Mouse (Mus musculus): ENCODE data around the gene Dlg2. TPM values are rescaled to one million over a fixed set of nuclear protein-coding genes. Genes with fewer than 3 reads are reported as not detected.

Gene Dlg2
- polyA plus RNA-seq, 1 experiment from 2014 or later, result 3.0 TPM

DNA sequence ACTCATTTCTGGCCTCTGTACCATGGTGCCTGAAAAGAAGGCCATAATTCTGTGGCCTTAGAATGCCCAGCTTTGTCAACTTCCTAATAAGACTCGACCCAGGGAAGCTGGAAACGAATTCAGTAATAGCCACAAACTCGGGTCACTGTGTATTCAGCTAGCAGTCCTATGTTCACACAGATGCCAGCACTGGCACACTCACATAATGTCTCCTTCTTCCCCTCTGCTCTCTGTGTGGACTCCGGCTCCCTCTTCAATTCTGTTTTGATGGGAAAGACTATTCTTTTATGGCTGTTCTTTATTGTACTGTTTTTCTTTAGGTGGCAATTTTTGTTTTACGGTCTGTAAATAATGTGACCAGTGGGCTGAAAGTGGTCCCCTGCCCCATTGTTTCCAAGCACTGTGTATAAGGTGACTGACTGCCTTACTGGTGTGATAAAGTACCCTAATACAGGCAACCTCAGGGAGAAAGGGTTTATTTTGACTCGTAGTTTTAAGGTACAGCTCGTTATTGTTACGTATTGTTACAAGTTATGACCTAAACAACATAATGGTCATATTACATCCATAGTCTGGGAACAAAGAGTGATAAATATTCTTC lies 1816.5 kb downstream of the Dlg2 start:
- no peaks in the 10 kb centered on the region for H3K4me1 ChIP-seq (replicated peaks; ENCODE audit: control insufficient read depth, insufficient read depth, low read length)
- H3K4me2 ChIP-seq (ENCODE audit: low read depth, low read length, severe bottlenecking), result no peak overlapping the region
- no peaks in the 10 kb centered on the region for H3K36me3 ChIP-seq (ENCODE audit: control insufficient read depth, insufficient read depth, low read length)
- no peak overlapping the region for H3K4me3 ChIP-seq (ENCODE audit: low read depth, low read length)
- 79% methylated on average over 8 of the region's 8 CpGs for WGBS
- DNase-seq (ENCODE audit: low spot score), result no peak
- no peaks in the 10 kb centered on the region for H3K9me3 ChIP-seq (ENCODE audit: control insufficient read depth, low read length)
- ATAC-seq (replicated peaks; ENCODE audit: low FRiP score), result no peak
- no peak overlapping the region for H3K9ac ChIP-seq (ENCODE audit: low read length)
- no peak overlapping the region for H3K27ac ChIP-seq (ENCODE audit: low read depth, low read length)
- no peaks in the 10 kb centered on the region for H3K27me3 ChIP-seq (ENCODE audit: control insufficient read depth, insufficient read depth, low read length)

DNA sequence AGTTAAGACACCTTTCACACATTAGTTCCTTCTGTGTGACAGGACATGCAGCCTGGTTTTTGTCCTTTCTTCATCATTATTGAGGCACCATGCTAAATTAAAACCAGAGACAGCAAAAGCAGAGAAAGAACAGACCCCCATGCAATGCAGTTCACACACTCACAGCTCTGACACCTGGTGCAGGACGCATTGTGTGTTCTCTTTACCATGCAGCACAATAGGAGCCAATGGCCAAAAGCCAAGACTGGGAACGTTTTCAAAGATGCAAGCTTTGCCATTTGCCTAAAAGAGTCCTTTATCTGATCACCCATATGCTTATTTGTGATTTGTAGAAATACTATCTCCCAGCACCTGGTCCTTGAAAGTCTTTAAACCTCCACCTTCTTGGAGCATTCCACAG lies 1824.6 kb downstream of the Dlg2 start:
- no peak overlapping the region for H3K9ac ChIP-seq (ENCODE audit: low read length)
- DNase-seq (ENCODE audit: low spot score) (no peak), ATAC-seq (replicated peaks; ENCODE audit: low FRiP score) (no peak)
- no peak overlapping the region for H3K4me2 ChIP-seq (ENCODE audit: low read depth, low read length, severe bottlenecking)
- H3K36me3 ChIP-seq (ENCODE audit: control insufficient read depth, insufficient read depth, low read length), result no peaks in the 10 kb centered on the region
- H3K4me1 ChIP-seq (replicated peaks; ENCODE audit: control insufficient read depth, insufficient read depth, low read length), result no peaks in the 10 kb centered on the region
- no peak overlapping the region for H3K27ac ChIP-seq (ENCODE audit: low read depth, low read length)
- no peak overlapping the region for H3K4me3 ChIP-seq (ENCODE audit: low read depth, low read length)
- no peaks in the 10 kb centered on the region for H3K27me3 ChIP-seq (ENCODE audit: control insufficient read depth, insufficient read depth, low read length)
- WGBS, result 62% methylated on average over 2 of the region's 2 CpGs
- H3K9me3 ChIP-seq (ENCODE audit: control insufficient read depth, low read length), result no peaks in the 10 kb centered on the region

DNA sequence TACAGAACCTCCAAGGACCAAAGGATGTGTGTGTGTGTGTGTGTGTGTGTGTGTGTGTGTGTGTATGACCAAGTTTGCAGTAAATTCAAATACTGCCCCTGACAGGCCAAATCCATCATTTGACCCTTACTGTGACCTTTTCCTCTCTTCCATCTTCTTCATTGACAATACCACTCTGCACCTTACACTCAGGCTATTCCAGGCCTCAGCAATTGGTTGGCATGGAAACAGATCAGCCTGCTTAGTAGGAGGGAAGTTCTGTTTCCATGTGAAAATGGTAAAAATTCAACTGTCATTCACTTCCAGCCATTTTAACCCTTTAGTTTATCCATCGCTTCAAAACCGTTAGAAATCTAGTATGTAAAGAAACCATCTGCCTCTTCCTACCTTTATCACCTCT lies 1831.2 kb downstream of the Dlg2 start:
- H3K4me2 ChIP-seq (ENCODE audit: low read depth, low read length, severe bottlenecking), result no peak overlapping the region
- DNase-seq (ENCODE audit: low spot score) (no peak), ATAC-seq (replicated peaks; ENCODE audit: low FRiP score) (no peak)
- no peaks in the 10 kb centered on the region for H3K4me1 ChIP-seq (replicated peaks; ENCODE audit: control insufficient read depth, insufficient read depth, low read length)
- H3K9me3 ChIP-seq (ENCODE audit: control insufficient read depth, low read length), result no peaks in the 10 kb centered on the region
- H3K4me3 ChIP-seq (ENCODE audit: low read depth, low read length), result no peak overlapping the region
- H3K27ac ChIP-seq (ENCODE audit: low read depth, low read length), result no peak overlapping the region
- no peaks in the 10 kb centered on the region for H3K27me3 ChIP-seq (ENCODE audit: control insufficient read depth, insufficient read depth, low read length)
- no peaks in the 10 kb centered on the region for H3K36me3 ChIP-seq (ENCODE audit: control insufficient read depth, insufficient read depth, low read length)
- 88% methylated on average over 2 of the region's 2 CpGs for WGBS
- H3K9ac ChIP-seq (ENCODE audit: low read length), result no peak overlapping the region

DNA sequence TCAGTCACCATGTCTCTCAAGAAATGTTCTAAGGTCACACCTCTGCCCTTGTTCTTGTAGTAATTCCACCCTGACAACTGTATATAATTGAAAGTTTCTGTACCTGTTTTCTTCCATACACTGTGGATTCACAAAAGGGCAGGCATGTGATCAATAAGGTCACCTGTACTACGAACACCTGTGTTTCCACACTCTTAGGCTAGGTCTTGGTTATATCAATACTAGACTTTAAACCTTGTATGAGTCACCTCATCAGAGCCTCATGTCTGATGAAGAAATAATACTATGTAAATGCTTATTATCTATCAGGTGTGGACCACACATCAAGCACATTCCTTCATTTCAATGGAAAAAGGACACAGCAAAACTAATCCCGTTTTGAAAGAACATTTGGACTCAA lies 1831.7 kb downstream of the Dlg2 start:
- no peak overlapping the region for H3K4me2 ChIP-seq (ENCODE audit: low read depth, low read length, severe bottlenecking)
- 72% methylated on average over 2 of the region's 2 CpGs for WGBS
- no peak overlapping the region for H3K9ac ChIP-seq (ENCODE audit: low read length)
- no peaks in the 10 kb centered on the region for H3K27me3 ChIP-seq (ENCODE audit: control insufficient read depth, insufficient read depth, low read length)
- H3K27ac ChIP-seq (ENCODE audit: low read depth, low read length), result no peak overlapping the region
- no peaks in the 10 kb centered on the region for H3K4me1 ChIP-seq (replicated peaks; ENCODE audit: control insufficient read depth, insufficient read depth, low read length)
- H3K4me3 ChIP-seq (ENCODE audit: low read depth, low read length), result no peak overlapping the region
- ATAC-seq (replicated peaks; ENCODE audit: low FRiP score) (no peak), DNase-seq (ENCODE audit: low spot score) (no peak)
- no peaks in the 10 kb centered on the region for H3K36me3 ChIP-seq (ENCODE audit: control insufficient read depth, insufficient read depth, low read length)
- H3K9me3 ChIP-seq (ENCODE audit: control insufficient read depth, low read length), result no peaks in the 10 kb centered on the region

DNA sequence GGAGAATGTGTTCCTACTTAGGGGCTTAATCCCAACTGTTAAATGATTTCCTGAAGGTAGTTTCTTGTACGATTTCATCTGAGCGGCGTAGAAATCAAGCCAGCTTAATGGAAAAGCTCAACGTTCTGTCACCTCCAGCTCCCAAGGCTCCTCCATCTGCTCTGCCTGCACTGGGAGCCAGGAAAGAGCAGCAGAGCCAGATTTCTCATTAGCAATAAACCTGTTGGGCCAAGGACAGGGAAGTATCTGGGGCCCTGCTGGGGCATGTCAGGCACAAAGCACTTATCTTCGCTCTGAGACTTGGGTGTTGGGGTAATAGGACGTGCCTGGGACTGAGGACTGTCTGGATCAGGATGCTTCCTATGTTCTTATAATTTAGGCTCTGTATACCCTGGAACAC lies 1839.9 kb downstream of the Dlg2 start:
- H3K9ac ChIP-seq (ENCODE audit: low read length), result no peak overlapping the region
- H3K4me2 ChIP-seq (ENCODE audit: low read depth, low read length, severe bottlenecking), result no peak overlapping the region
- no peaks in the 10 kb centered on the region for H3K4me1 ChIP-seq (replicated peaks; ENCODE audit: control insufficient read depth, insufficient read depth, low read length)
- H3K4me3 ChIP-seq (ENCODE audit: low read depth, low read length), result no peak overlapping the region
- no peak for ATAC-seq (replicated peaks; ENCODE audit: low FRiP score)
- H3K36me3 ChIP-seq (ENCODE audit: control insufficient read depth, insufficient read depth, low read length), result no peaks in the 10 kb centered on the region
- H3K9me3 ChIP-seq (ENCODE audit: control insufficient read depth, low read length), result no peaks in the 10 kb centered on the region
- 87% methylated on average over 6 of the region's 6 CpGs for WGBS
- DNase-seq (ENCODE audit: low spot score), result no peak
- H3K27me3 ChIP-seq (ENCODE audit: control insufficient read depth, insufficient read depth, low read length), result no peaks in the 10 kb centered on the region
- no peak overlapping the region for H3K27ac ChIP-seq (ENCODE audit: low read depth, low read length)

DNA sequence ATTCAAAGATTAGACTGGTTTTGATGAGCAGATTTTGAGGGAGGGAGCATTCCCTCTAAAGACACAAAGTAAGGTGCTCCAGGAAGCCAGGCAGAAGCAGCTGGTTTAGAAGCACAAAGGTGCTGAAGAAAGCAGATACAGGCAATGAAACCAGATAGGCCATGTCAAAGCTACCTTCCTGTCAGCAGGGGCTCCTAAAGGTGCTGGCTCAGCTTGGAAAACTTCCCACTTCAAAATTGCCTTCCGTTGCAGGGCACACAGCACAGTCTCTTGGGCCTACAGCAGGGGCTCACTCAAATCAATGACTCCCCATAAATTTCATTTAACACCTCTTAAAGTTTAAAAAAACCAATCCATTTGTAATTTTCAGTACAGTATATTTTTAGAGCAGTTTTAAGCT lies 1843.0 kb downstream of the Dlg2 start:
- Histone ChIP-seq H3K36me3 (ENCODE audit: control insufficient read depth, insufficient read depth, low read length) (no peaks in the 10 kb centered on the region), H3K4me2 (ENCODE audit: low read depth, low read length, severe bottlenecking) (no peak overlapping the region), H3K9ac (ENCODE audit: low read length) (no peak overlapping the region), H3K4me1 (replicated peaks; ENCODE audit: control insufficient read depth, insufficient read depth, low read length) (no peaks in the 10 kb centered on the region), H3K9me3 (ENCODE audit: control insufficient read depth, low read length) (no peaks in the 10 kb centered on the region), H3K27ac (ENCODE audit: low read depth, low read length) (no peak overlapping the region), H3K4me3 (ENCODE audit: low read depth, low read length) (no peak overlapping the region), H3K27me3 (ENCODE audit: control insufficient read depth, insufficient read depth, low read length) (no peaks in the 10 kb centered on the region)
- DNase-seq (ENCODE audit: low spot score) (no peak), ATAC-seq (replicated peaks; ENCODE audit: low FRiP score) (no peak)
- WGBS, result 79% methylated on average over 1 of the region's 1 CpGs

DNA sequence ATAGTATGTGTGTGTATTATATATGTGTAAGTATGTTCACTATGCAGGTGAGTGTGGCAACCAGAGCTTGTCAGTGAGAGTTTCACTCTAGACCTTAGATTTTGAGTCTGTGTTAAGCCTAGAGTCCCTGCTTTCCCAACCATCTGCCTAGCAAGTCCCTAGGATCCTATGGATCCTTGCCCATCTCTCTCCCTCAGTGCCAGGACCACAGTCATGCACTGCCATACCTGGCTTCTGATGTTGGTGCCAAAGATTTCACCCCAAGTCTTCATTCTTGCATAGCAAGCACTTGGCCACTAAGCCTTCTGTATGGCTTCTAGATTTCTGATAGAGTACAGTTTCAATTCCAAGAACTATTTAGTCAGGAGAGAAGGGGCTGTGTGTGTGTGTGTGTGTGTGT lies 1843.7 kb downstream of the Dlg2 start:
- no peak for ATAC-seq (replicated peaks; ENCODE audit: low FRiP score)
- DNase-seq (ENCODE audit: low spot score), result no peak

DNA sequence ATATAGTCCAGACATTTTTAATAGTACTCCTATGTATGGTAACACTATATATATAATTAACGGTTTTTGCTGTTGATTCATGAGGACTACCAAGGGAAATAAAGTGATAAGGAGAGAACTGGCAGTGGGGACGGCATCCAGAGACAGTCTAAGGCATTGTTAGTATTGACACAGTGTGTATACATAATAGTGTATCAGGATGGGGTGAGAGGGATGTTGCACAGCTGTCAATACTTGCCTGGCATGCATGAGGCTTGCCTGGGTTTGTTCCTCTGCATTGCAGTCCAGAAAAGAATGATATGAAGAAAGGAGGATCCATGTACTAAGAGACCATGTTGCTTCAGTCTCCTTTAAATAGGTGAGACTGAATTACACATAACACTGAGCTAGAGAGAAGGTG lies 1845.3 kb downstream of the Dlg2 start:
- H3K9me3 ChIP-seq (ENCODE audit: control insufficient read depth, low read length), result no peaks in the 10 kb centered on the region
- DNase-seq (ENCODE audit: low spot score), result no peak
- H3K4me1 ChIP-seq (replicated peaks; ENCODE audit: control insufficient read depth, insufficient read depth, low read length), result no peaks in the 10 kb centered on the region
- H3K27ac ChIP-seq (ENCODE audit: low read depth, low read length), result no peak overlapping the region
- H3K4me3 ChIP-seq (ENCODE audit: low read depth, low read length), result no peak overlapping the region
- H3K9ac ChIP-seq (ENCODE audit: low read length), result no peak overlapping the region
- no peaks in the 10 kb centered on the region for H3K36me3 ChIP-seq (ENCODE audit: control insufficient read depth, insufficient read depth, low read length)
- no peak overlapping the region for H3K4me2 ChIP-seq (ENCODE audit: low read depth, low read length, severe bottlenecking)
- WGBS, result 89% methylated on average over 2 of the region's 2 CpGs
- no peaks in the 10 kb centered on the region for H3K27me3 ChIP-seq (ENCODE audit: control insufficient read depth, insufficient read depth, low read length)
- ATAC-seq (replicated peaks; ENCODE audit: low FRiP score), result no peak

More for the DNA sequence above, 1843.7 kb downstream of the Dlg2 start:
- no peak overlapping the region for H3K27ac ChIP-seq (ENCODE audit: low read depth, low read length)
- no peaks in the 10 kb centered on the region for H3K36me3 ChIP-seq (ENCODE audit: control insufficient read depth, insufficient read depth, low read length)
- H3K4me3 ChIP-seq (ENCODE audit: low read depth, low read length), result no peak overlapping the region
- H3K4me2 ChIP-seq (ENCODE audit: low read depth, low read length, severe bottlenecking), result no peak overlapping the region
- no peak overlapping the region for H3K9ac ChIP-seq (ENCODE audit: low read length)
- H3K9me3 ChIP-seq (ENCODE audit: control insufficient read depth, low read length), result no peaks in the 10 kb centered on the region
- no peaks in the 10 kb centered on the region for H3K4me1 ChIP-seq (replicated peaks; ENCODE audit: control insufficient read depth, insufficient read depth, low read length)
- no peaks in the 10 kb centered on the region for H3K27me3 ChIP-seq (ENCODE audit: control insufficient read depth, insufficient read depth, low read length)

DNA sequence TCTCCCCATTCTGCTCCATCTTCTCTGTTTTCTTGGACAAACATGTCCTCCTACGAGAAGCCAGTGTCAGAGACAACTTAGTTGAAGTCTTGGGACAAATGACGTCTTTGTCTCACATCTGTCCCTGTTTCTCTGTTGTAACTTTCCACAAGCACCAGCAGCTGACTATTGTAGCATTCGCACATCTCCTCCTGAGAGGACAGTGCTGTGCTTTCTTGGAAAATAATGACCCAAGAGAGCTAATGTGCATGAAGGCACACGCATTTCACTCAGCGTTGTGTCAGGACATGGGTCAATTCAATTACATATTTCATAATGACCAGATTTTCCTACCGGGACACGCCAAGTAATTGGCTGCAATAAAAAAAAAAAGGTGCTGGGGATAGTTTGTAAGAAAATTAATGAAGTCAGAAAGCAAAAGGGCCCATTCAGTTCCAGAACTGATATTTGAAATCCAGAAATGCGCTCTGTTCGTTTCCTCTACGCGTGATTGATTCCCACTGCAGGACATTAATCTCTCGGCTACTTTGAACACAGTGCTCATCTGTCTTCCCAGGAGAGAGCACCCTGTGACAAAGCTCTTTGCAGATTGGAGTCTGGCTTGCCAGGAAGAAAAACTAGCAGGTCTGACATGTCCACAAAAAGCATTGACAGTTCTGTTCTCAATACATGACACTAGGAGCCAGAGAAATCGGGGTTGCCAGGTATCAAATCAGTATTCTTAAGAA lies 1846.0 kb downstream of the Dlg2 start:
- no peak overlapping the region for H3K4me3 ChIP-seq (ENCODE audit: low read depth, low read length)
- 77% methylated on average over 13 of the region's 13 CpGs for WGBS
- no peak for ATAC-seq (replicated peaks; ENCODE audit: low FRiP score)

More for the DNA sequence above, 1846.0 kb downstream of the Dlg2 start:
- Histone ChIP-seq H3K27me3 (ENCODE audit: control insufficient read depth, insufficient read depth, low read length) (no peaks in the 10 kb centered on the region), H3K9me3 (ENCODE audit: control insufficient read depth, low read length) (no peaks in the 10 kb centered on the region), H3K4me2 (ENCODE audit: low read depth, low read length, severe bottlenecking) (no peak overlapping the region), H3K36me3 (ENCODE audit: control insufficient read depth, insufficient read depth, low read length) (no peaks in the 10 kb centered on the region), H3K27ac (ENCODE audit: low read depth, low read length) (no peak overlapping the region), H3K4me1 (replicated peaks; ENCODE audit: control insufficient read depth, insufficient read depth, low read length) (no peaks in the 10 kb centered on the region), H3K9ac (ENCODE audit: low read length) (no peak overlapping the region)
- no peak for DNase-seq (ENCODE audit: low spot score)

Data from forebrain, embryonic 11.5 days (tissue).